Mouse (Mus musculus): ENCODE data around the gene Skap1. TPM values are rescaled to one million over a fixed set of nuclear protein-coding genes. Genes with fewer than 3 reads are reported as not detected.

The Skap1 gene
- total and polyA plus RNA-seq, 3 experiments, result not detected

GRCm38 (mm10) chr11:96693360-96693759 lies 229.0 kb downstream of the Skap1 start:
- Histone ChIP-seq H3K27ac (ENCODE audit: control insufficient read depth, low read depth, low read length) (no peak overlapping the region), H3K4me1 (ENCODE audit: control insufficient read depth in 1 of 2, insufficient read depth in 2 of 2, low read length in 2 of 2) (no peaks in the 10 kb centered on the region), H3K27me3 (ENCODE audit: control insufficient read depth in 1 of 2, insufficient read depth in 2 of 2, low read length in 2 of 2) (peaks cover 13 to 16% of the 10 kb centered on the region in 2 experiments)

DNA sequence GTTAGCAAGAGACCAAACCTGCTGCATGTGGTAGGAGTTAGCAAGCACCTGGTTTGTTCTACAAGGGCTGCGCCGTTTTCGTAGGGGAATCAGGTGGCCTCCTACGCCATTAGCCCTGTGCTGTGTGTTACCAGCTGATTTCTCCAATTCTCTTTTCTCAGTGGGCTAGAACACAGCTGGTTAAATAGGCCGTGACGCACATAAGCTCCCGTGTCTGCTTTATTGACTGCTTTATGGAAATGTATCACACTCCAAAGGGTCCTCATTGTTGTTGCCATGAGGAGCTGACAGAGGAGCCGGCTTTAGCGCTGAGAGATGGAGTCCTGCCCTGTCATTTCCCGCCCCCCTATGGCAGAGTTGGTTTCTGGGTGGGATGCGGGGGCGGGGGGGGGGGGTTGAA lies 230.4 kb downstream of the Skap1 start:
- H3K27ac ChIP-seq (ENCODE audit: control insufficient read depth, low read depth, low read length), result no peak overlapping the region
- H3K9ac ChIP-seq (ENCODE audit: control insufficient read depth, low read depth, low read length, poor library complexity, severe bottlenecking), result no peak overlapping the region
- no peak overlapping the region for H3K4me3 ChIP-seq (ENCODE audit: control insufficient read depth in 1 of 2, insufficient read depth in 1 of 2, low read depth in 2 of 2, low read length in 2 of 2)
- no peaks in the 10 kb centered on the region for H3K4me1 ChIP-seq (ENCODE audit: control insufficient read depth in 1 of 2, insufficient read depth in 2 of 2, low read length in 2 of 2)
- no peak for DNase-seq (ENCODE audit: low read depth, low spot score)
- TF ChIP-seq MAZ (IDR thresholded peaks at IDR 0.05; ENCODE audit: low read depth, low read length) (no peak), POLR2A (IDR thresholded peaks at IDR 0.05; ENCODE audit: control insufficient read depth in 1 of 2, insufficient read depth in 1 of 2, low read depth in 1 of 2, low read length in 2 of 2, poor library complexity in 1 of 2) (no peak), ZC3H11A (IDR thresholded peaks at IDR 0.05; ENCODE audit: low read depth, low read length) (no peak), TCF12 (IDR thresholded peaks at IDR 0.05; ENCODE audit: low read depth, low read length) (no peak), E2F4 (IDR thresholded peaks at IDR 0.05; ENCODE audit: borderline replicate concordance, low read depth, low read length) (no peak), KAT2A (conservative IDR thresholded peaks at IDR 0.05; ENCODE audit: low read depth, low read length) (no peak), NRF1 (IDR thresholded peaks at IDR 0.05; ENCODE audit: insufficient read depth, low read depth, low read length, poor library complexity, severe bottlenecking) (no peak)
- no peaks in the 10 kb centered on the region for H3K9me3 ChIP-seq (replicated peaks; ENCODE audit: insufficient read depth, low read length)
- H3K27me3 ChIP-seq (ENCODE audit: control insufficient read depth in 1 of 2, insufficient read depth in 2 of 2, low read length in 2 of 2), result peaks cover 17 to 22% of the 10 kb centered on the region in 2 experiments
- H3K79me2 ChIP-seq (ENCODE audit: control insufficient read depth, insufficient read depth, low read length, poor library complexity), result no peaks in the 10 kb centered on the region
- no peaks in the 10 kb centered on the region for H3K36me3 ChIP-seq (ENCODE audit: control insufficient read depth in 1 of 2, insufficient read depth in 2 of 2, low read length in 2 of 2)

More at GRCm38 (mm10) chr11:96693360-96693759, 229.0 kb downstream of the Skap1 start:
- Histone ChIP-seq H3K9me3 (replicated peaks; ENCODE audit: insufficient read depth, low read length) (no peaks in the 10 kb centered on the region), H3K9ac (ENCODE audit: control insufficient read depth, low read depth, low read length, poor library complexity, severe bottlenecking) (no peak overlapping the region), H3K4me3 (ENCODE audit: control insufficient read depth in 1 of 2, insufficient read depth in 1 of 2, low read depth in 2 of 2, low read length in 2 of 2) (no peak overlapping the region), H3K36me3 (ENCODE audit: control insufficient read depth in 1 of 2, insufficient read depth in 2 of 2, low read length in 2 of 2) (no peaks in the 10 kb centered on the region), H3K79me2 (ENCODE audit: control insufficient read depth, insufficient read depth, low read length, poor library complexity) (no peaks in the 10 kb centered on the region)
- no peak for DNase-seq (ENCODE audit: low read depth, low spot score)
- no peak for TF ChIP-seq MAX (IDR thresholded peaks at IDR 0.05; ENCODE audit: low read length)
- no peak for TF ChIP-seq USF2 (IDR thresholded peaks at IDR 0.05; ENCODE audit: borderline replicate concordance in 1 of 2, insufficient read depth in 1 of 2, low read depth in 1 of 2, low read length in 2 of 2)
- TF ChIP-seq POLR2AphosphoS2 (IDR thresholded peaks at IDR 0.05; ENCODE audit: low read length), result no peak
- TF ChIP-seq MAFK (IDR thresholded peaks at IDR 0.05; ENCODE audit: borderline replicate concordance, low read depth, low read length), result no peak
- TF ChIP-seq POLR2A (IDR thresholded peaks at IDR 0.05; ENCODE audit: control insufficient read depth in 1 of 2, insufficient read depth in 1 of 2, low read depth in 1 of 2, low read length in 2 of 2, poor library complexity in 1 of 2), result no peak
- no peak for TF ChIP-seq KAT2A (conservative IDR thresholded peaks at IDR 0.05; ENCODE audit: low read depth, low read length)
- TF ChIP-seq TCF12 (IDR thresholded peaks at IDR 0.05; ENCODE audit: low read depth, low read length), result no peak
- no peak for TF ChIP-seq SIN3A (IDR thresholded peaks at IDR 0.05; ENCODE audit: low read length)

DNA sequence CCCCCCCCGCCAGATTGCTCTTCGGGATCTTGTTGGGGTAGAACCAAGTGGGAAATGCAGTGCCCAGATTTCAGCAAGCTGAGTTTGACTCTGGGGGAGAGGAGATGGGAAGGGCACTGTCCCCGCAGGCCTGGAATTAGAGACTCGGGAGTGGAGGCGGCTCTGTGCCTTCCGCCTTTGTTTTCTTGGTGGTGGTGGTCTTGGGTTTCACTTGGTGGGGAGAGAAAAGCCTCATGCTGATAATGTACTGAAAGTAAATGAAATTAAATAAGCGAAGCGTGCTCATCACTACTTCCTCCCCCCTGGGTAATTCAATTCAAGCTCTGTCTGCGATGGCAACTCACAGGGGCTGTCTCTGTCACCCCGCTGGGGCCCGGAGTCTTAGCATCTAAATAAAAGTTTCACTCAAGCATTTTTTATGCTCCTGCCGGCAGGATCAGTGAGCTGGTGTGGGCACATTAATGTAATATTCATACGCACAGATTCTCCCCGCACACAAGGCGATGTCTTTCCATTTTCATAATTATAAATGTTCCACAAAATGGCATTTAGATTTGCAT lies 231.9 kb downstream of the Skap1 start:
- no peaks in the 10 kb centered on the region for H3K4me1 ChIP-seq (ENCODE audit: control insufficient read depth in 1 of 2, insufficient read depth in 2 of 2, low read length in 2 of 2)
- H3K79me2 ChIP-seq (ENCODE audit: control insufficient read depth, insufficient read depth, low read length, poor library complexity), result no peaks in the 10 kb centered on the region
- DNase-seq (ENCODE audit: low read depth, low spot score), result no peak
- TF ChIP-seq MYC (IDR thresholded peaks at IDR 0.05; ENCODE audit: low read depth, low read length), result no peak
- peaks cover 12 to 24% of the 10 kb centered on the region in 2 experiments for H3K27me3 ChIP-seq (ENCODE audit: control insufficient read depth in 1 of 2, insufficient read depth in 2 of 2, low read length in 2 of 2)
- no peaks in the 10 kb centered on the region for H3K9me3 ChIP-seq (replicated peaks; ENCODE audit: insufficient read depth, low read length)
- no peak overlapping the region for H3K9ac ChIP-seq (ENCODE audit: control insufficient read depth, low read depth, low read length, poor library complexity, severe bottlenecking)
- no peak overlapping the region for H3K27ac ChIP-seq (ENCODE audit: control insufficient read depth, low read depth, low read length)
- no peak overlapping the region for H3K4me3 ChIP-seq (ENCODE audit: control insufficient read depth in 1 of 2, insufficient read depth in 1 of 2, low read depth in 2 of 2, low read length in 2 of 2)
- no peaks in the 10 kb centered on the region for H3K36me3 ChIP-seq (ENCODE audit: control insufficient read depth in 1 of 2, insufficient read depth in 2 of 2, low read length in 2 of 2)
